Mouse (Mus musculus): ENCODE measurements around the gene Bzw1. TPM values are rescaled to one million over a fixed set of nuclear protein-coding genes. Genes with fewer than 3 reads are reported as not detected.

The Bzw1 gene
- polyA plus RNA-seq, 2 experiments, result 38.3 to 153 TPM

DNA sequence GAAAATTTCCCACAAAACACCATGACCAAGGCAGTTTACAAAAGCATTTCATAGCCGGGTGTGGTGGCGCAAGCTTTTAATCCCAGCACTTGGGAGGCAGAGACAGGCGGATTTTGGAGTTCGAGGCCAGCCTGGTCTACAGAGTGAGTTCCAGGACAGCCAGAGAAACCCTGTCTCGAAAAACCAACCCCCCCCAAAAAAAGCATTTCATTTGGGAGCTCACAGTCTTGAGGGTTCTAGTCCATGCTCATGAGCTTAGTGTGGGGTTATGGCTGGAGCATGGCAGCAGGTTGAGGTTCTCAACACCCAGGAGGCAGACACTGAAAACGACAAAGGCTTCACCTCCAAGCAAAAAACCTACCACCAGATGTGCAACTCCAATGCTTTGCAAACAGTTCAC is 15.4 kb downstream of the Bzw1 start:
- no peak for ATAC-seq (ENCODE audit: insufficient read depth)
- H3K9ac ChIP-seq (replicated peaks), result no peak overlapping the region
- H3K36me3 ChIP-seq (replicated peaks; ENCODE audit: control insufficient read depth, insufficient read depth, low read depth), result peaks cover 62% of the 10 kb centered on the region
- DNase-seq (ENCODE audit: low read depth in 3 of 3, low spot score in 3 of 3), result no peak
- no peak overlapping the region for H3K27ac ChIP-seq
- H3K27me3 ChIP-seq (ENCODE audit: control insufficient read depth, insufficient read depth, low read length), result no peaks in the 10 kb centered on the region
- WGBS (ENCODE audit: insufficient replicate concordance), result 70% methylated on average over 6 of the region's 6 CpGs
- no peak overlapping the region for H3K4me3 ChIP-seq (ENCODE audit: insufficient read depth in 1 of 2, low read depth in 2 of 2, low read length in 2 of 2)
- TF ChIP-seq EP300 (IDR thresholded peaks at IDR 0.05; ENCODE audit: low read depth) (no peak), CTCF (IDR thresholded peaks at IDR 0.05; ENCODE audit: low read depth) (no peak)
- no peak overlapping the region for H3K4me2 ChIP-seq (ENCODE audit: low read depth)
- H3K4me1 ChIP-seq (replicated peaks; ENCODE audit: control insufficient read depth in 2 of 2, insufficient read depth in 2 of 2, low read length in 1 of 2), result no peaks in the 10 kb centered on the region
- no peaks in the 10 kb centered on the region for H3K9me3 ChIP-seq (ENCODE audit: control insufficient read depth, low read length)

DNA sequence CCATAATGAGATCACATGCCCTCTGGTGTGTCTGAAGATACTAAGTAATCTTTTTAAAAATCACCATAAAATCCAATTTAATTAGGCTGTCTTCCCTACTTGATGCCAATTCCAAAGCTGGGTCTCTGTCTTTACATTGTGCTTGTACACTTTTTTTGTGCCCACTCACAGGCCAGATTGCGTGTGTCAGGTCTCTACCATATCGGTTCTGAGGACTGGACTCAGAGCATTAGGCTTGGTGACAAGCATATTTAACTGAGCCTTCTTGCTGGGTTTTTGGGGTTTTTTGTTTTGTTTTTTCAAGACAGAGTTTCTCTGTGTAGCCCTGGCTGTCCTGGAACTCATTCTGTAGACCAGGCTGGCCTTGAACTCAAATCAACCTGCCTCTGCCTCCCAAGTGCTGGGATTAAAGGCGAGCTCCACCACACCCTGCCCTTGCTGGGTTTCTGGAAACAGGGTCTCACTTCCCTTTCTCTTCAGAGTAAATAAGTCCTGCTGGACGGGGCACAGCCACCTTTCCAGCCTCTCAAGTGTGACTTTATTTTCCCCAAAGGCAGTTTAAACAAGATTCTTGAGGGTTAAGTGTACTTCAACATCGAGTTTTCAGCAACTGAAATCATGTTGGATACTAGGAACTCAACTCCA is 17.0 kb downstream of the Bzw1 start:
- Histone ChIP-seq H3K9me3 (ENCODE audit: control insufficient read depth, low read length) (no peaks in the 10 kb centered on the region), H3K9ac (replicated peaks) (no peak overlapping the region), H3K27ac (no peak overlapping the region), H3K27me3 (ENCODE audit: control insufficient read depth, insufficient read depth, low read length) (no peaks in the 10 kb centered on the region), H3K36me3 (replicated peaks; ENCODE audit: control insufficient read depth, insufficient read depth, low read depth) (peaks cover 64% of the 10 kb centered on the region), H3K4me1 (replicated peaks; ENCODE audit: control insufficient read depth in 2 of 2, insufficient read depth in 2 of 2, low read length in 1 of 2) (no peaks in the 10 kb centered on the region), H3K4me2 (ENCODE audit: low read depth) (no peak overlapping the region), H3K4me3 (ENCODE audit: insufficient read depth in 1 of 2, low read depth in 2 of 2, low read length in 2 of 2) (no peak overlapping the region)
- 69% methylated on average over 5 of the region's 5 CpGs for WGBS (ENCODE audit: insufficient replicate concordance)
- ATAC-seq (ENCODE audit: insufficient read depth) (no peak), DNase-seq (ENCODE audit: low read depth in 3 of 3, low spot score in 3 of 3) (no peak)
- TF ChIP-seq EP300 (IDR thresholded peaks at IDR 0.05; ENCODE audit: low read depth), result no peak
- TF ChIP-seq CTCF (IDR thresholded peaks at IDR 0.05; ENCODE audit: low read depth), result no peak

DNA sequence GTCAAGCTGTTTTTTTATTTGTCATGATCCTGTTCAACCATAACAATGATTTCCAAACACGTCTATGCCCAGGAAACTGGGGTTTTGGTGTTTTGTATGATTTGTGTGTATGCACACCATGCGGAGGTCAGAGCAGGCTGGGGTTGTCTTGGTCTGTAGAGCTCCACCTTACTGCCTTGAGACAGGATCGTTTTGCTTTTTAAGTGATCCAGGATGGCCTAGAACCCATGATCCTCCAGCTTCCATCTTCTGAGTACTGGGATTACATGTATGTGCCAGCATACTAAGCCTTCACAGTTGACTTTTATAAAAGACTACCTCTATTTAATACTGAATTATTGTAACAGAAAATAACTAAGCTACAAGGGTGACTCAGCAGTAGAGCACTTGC is 17.5 kb downstream of the Bzw1 start:
- no peaks in the 10 kb centered on the region for H3K27me3 ChIP-seq (ENCODE audit: control insufficient read depth, insufficient read depth, low read length)
- H3K27ac ChIP-seq, result no peak overlapping the region
- H3K4me1 ChIP-seq (replicated peaks; ENCODE audit: control insufficient read depth in 2 of 2, insufficient read depth in 2 of 2, low read length in 1 of 2), result no peaks in the 10 kb centered on the region
- ATAC-seq (ENCODE audit: insufficient read depth) (no peak), DNase-seq (ENCODE audit: low read depth in 3 of 3, low spot score in 3 of 3) (no peak)
- no peak overlapping the region for H3K9ac ChIP-seq (replicated peaks)
- TF ChIP-seq CTCF (IDR thresholded peaks at IDR 0.05; ENCODE audit: low read depth) (no peak), EP300 (IDR thresholded peaks at IDR 0.05; ENCODE audit: low read depth) (no peak)
- no peaks in the 10 kb centered on the region for H3K9me3 ChIP-seq (ENCODE audit: control insufficient read depth, low read length)
- H3K4me2 ChIP-seq (ENCODE audit: low read depth), result no peak overlapping the region
- no peak overlapping the region for H3K4me3 ChIP-seq (ENCODE audit: insufficient read depth in 1 of 2, low read depth in 2 of 2, low read length in 2 of 2)
- peaks cover 66% of the 10 kb centered on the region for H3K36me3 ChIP-seq (replicated peaks; ENCODE audit: control insufficient read depth, insufficient read depth, low read depth)
- 72% methylated on average over 3 of the region's 3 CpGs for WGBS (ENCODE audit: insufficient replicate concordance)

DNA sequence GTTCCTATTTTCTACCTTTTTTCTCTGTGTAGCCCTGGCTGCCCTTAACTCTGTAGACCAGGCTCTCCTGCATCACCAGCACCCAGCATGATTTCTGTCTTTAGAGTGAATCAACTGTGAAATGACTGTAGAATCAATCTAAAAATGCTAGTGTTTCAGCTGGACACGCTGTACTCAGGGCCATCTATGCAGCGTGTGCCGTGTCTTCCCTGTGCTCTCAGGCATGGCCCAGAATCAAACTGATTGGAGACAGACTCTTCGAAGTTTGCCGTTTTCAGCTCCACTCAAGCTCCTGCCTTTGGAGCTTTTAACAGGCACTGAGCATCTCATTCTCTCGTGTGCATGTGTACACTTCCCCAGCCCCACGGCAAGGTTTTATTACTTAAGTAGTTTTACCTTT is 18.1 kb downstream of the Bzw1 start:
- H3K9me3 ChIP-seq (ENCODE audit: control insufficient read depth, low read length), result no peaks in the 10 kb centered on the region

DNA sequence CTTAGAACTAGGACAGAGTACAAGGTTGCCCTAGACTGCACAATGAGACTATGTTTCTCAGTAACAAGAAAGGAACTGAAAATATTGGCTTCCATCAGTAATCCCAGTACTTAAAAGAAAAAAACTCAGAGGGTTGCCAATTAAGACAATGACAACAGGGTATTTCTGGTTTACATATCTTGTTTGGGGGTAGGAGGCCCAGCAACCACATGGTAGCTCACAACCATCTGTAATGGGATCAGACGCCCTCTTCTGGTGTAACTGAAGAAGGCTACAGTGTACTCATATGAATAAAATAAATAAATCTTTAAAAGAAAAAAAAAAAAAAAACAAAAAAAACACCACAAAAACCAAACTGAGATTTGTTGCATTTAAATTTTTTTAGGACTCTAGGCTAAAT is 22.7 kb downstream of the Bzw1 start:
- TF ChIP-seq CTCF (IDR thresholded peaks at IDR 0.05; ENCODE audit: low read depth), result peak; percentile 38; the same call in 1 of the 2 replicates
- no peak for TF ChIP-seq EP300 (IDR thresholded peaks at IDR 0.05; ENCODE audit: low read depth)
- no peak overlapping the region for H3K4me3 ChIP-seq (ENCODE audit: insufficient read depth in 1 of 2, low read depth in 2 of 2, low read length in 2 of 2)
- ATAC-seq (ENCODE audit: insufficient read depth) (no peak), DNase-seq (ENCODE audit: low read depth in 3 of 3, low spot score in 3 of 3) (no peak)
- H3K9ac ChIP-seq (replicated peaks), result no peak overlapping the region
- 24% methylated on average over 1 of the region's 1 CpGs for WGBS (ENCODE audit: insufficient replicate concordance)
- no peaks in the 10 kb centered on the region for H3K27me3 ChIP-seq (ENCODE audit: control insufficient read depth, insufficient read depth, low read length)
- H3K27ac ChIP-seq, result no peak overlapping the region
- H3K36me3 ChIP-seq (replicated peaks; ENCODE audit: control insufficient read depth, insufficient read depth, low read depth), result peaks cover 94% of the 10 kb centered on the region
- no peaks in the 10 kb centered on the region for H3K9me3 ChIP-seq (ENCODE audit: control insufficient read depth, low read length)
- H3K4me1 ChIP-seq (replicated peaks; ENCODE audit: control insufficient read depth in 2 of 2, insufficient read depth in 2 of 2, low read length in 1 of 2), result no peaks in the 10 kb centered on the region
- H3K4me2 ChIP-seq (ENCODE audit: low read depth), result no peak overlapping the region

More for the DNA sequence above, 18.1 kb downstream of the Bzw1 start:
- Histone ChIP-seq H3K4me1 (replicated peaks; ENCODE audit: control insufficient read depth in 2 of 2, insufficient read depth in 2 of 2, low read length in 1 of 2) (no peaks in the 10 kb centered on the region), H3K36me3 (replicated peaks; ENCODE audit: control insufficient read depth, insufficient read depth, low read depth) (peaks cover 67% of the 10 kb centered on the region), H3K4me3 (ENCODE audit: insufficient read depth in 1 of 2, low read depth in 2 of 2, low read length in 2 of 2) (no peak overlapping the region), H3K4me2 (ENCODE audit: low read depth) (no peak overlapping the region), H3K27me3 (ENCODE audit: control insufficient read depth, insufficient read depth, low read length) (no peaks in the 10 kb centered on the region), H3K27ac (no peak overlapping the region), H3K9ac (replicated peaks) (no peak overlapping the region)
- TF ChIP-seq EP300 (IDR thresholded peaks at IDR 0.05; ENCODE audit: low read depth), result no peak
- TF ChIP-seq CTCF (IDR thresholded peaks at IDR 0.05; ENCODE audit: low read depth), result no peak
- 90% methylated on average over 7 of the region's 7 CpGs for WGBS (ENCODE audit: insufficient replicate concordance)
- DNase-seq (ENCODE audit: low read depth in 3 of 3, low spot score in 3 of 3), result no peak
- no peak for ATAC-seq (ENCODE audit: insufficient read depth)
